Mouse (Mus musculus): Measurements from ENCODE around the gene Ctsl. TPM values are rescaled to one million over a fixed set of nuclear protein-coding genes. Genes with fewer than 3 reads are reported as not detected.

Ctsl gene
- total and polyA plus RNA-seq, 2 experiments from 2014 or later: 125 to 227 TPM

GRCm38 (mm10) chr13:64386048-64386447 lies 15.4 kb upstream of the Ctsl start:
- TF ChIP-seq CTCF (IDR thresholded peaks at IDR 0.05; ENCODE audit: low read depth): no peak
- TF ChIP-seq EP300 (IDR thresholded peaks at IDR 0.05; ENCODE audit: low read depth): no peak
- no peaks in the 10 kb centered on the region for H3K9me3 ChIP-seq (replicated peaks; ENCODE audit: control insufficient read depth, low read length)
- no peak for DNase-seq (ENCODE audit: low spot score)
- no peak overlapping the region for H3K4me2 ChIP-seq (ENCODE audit: low read depth, low read length)
- ATAC-seq (ENCODE audit: insufficient read depth, low read depth): no peak
- no peaks in the 10 kb centered on the region for H3K4me1 ChIP-seq (ENCODE audit: control insufficient read depth, insufficient read depth)
- no peaks in the 10 kb centered on the region for H3K27me3 ChIP-seq (ENCODE audit: control insufficient read depth, insufficient read depth, low read length)
- H3K36me3 ChIP-seq (replicated peaks; ENCODE audit: control insufficient read depth, insufficient read depth, low read length): no peaks in the 10 kb centered on the region
- WGBS: 34% methylated on average over 2 of the region's 2 CpGs
- H3K9ac ChIP-seq (replicated peaks; ENCODE audit: low read depth, low read length): no peak overlapping the region
- H3K27ac ChIP-seq (ENCODE audit: low read depth): no peak overlapping the region
- no peak overlapping the region for H3K4me3 ChIP-seq (ENCODE audit: low read depth, low read length)

GRCm38 (mm10) chr13:64384937-64385336 lies 14.2 kb upstream of the Ctsl start:
- TF ChIP-seq EP300 (IDR thresholded peaks at IDR 0.05; ENCODE audit: low read depth) (no peak), CTCF (IDR thresholded peaks at IDR 0.05; ENCODE audit: low read depth) (no peak)
- no peak overlapping the region for H3K4me3 ChIP-seq (ENCODE audit: low read depth, low read length)
- no peaks in the 10 kb centered on the region for H3K4me1 ChIP-seq (ENCODE audit: control insufficient read depth, insufficient read depth)
- H3K9me3 ChIP-seq (replicated peaks; ENCODE audit: control insufficient read depth, low read length): no peaks in the 10 kb centered on the region
- no peak overlapping the region for H3K4me2 ChIP-seq (ENCODE audit: low read depth, low read length)
- no peak overlapping the region for H3K9ac ChIP-seq (replicated peaks; ENCODE audit: low read depth, low read length)
- no peak for DNase-seq (ENCODE audit: low spot score)
- no peak overlapping the region for H3K27ac ChIP-seq (ENCODE audit: low read depth)
- H3K27me3 ChIP-seq (ENCODE audit: control insufficient read depth, insufficient read depth, low read length): no peaks in the 10 kb centered on the region
- H3K36me3 ChIP-seq (replicated peaks; ENCODE audit: control insufficient read depth, insufficient read depth, low read length): no peaks in the 10 kb centered on the region
- 81% methylated on average over 3 of the region's 3 CpGs for WGBS
- no peak for ATAC-seq (ENCODE audit: insufficient read depth, low read depth)

GRCm38 (mm10) chr13:64380251-64380650 lies 9.6 kb upstream of the Ctsl start:
- no peaks in the 10 kb centered on the region for H3K4me1 ChIP-seq (ENCODE audit: control insufficient read depth, insufficient read depth)
- H3K27ac ChIP-seq (ENCODE audit: low read depth): no peak overlapping the region
- no peak overlapping the region for H3K4me3 ChIP-seq (ENCODE audit: low read depth, low read length)
- H3K27me3 ChIP-seq (ENCODE audit: control insufficient read depth, insufficient read depth, low read length): no peaks in the 10 kb centered on the region
- no peaks in the 10 kb centered on the region for H3K36me3 ChIP-seq (replicated peaks; ENCODE audit: control insufficient read depth, insufficient read depth, low read length)
- no peak for ATAC-seq (ENCODE audit: insufficient read depth, low read depth)
- no peak for DNase-seq (ENCODE audit: low spot score)
- 85% methylated on average over 2 of the region's 2 CpGs for WGBS
- no peak for TF ChIP-seq EP300 (IDR thresholded peaks at IDR 0.05; ENCODE audit: low read depth)
- TF ChIP-seq CTCF (IDR thresholded peaks at IDR 0.05; ENCODE audit: low read depth): no peak
- H3K9ac ChIP-seq (replicated peaks; ENCODE audit: low read depth, low read length): no peak overlapping the region
- H3K9me3 ChIP-seq (replicated peaks; ENCODE audit: control insufficient read depth, low read length): no peaks in the 10 kb centered on the region
- H3K4me2 ChIP-seq (ENCODE audit: low read depth, low read length): no peak overlapping the region

DNA sequence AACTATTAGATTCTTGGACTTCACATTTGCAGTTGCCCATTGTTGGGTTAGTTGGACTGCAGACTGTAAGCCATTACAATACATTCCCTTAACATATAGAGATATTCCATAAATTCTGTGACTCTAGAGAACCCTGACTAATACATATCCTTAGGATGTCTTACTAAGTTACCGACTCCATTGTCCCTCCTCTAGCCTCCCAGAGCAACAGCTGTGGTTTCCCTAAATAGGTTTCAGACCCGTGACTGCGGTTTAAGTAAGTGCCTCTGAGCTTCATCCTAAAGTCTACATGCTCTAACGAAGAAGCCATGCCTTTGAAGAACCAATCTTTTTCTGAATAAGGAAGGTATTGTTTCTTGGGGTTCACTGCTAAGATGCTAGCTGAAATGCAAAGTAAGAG lies 7.9 kb upstream of the Ctsl start:
- DNase-seq (ENCODE audit: low spot score): no peak
- H3K4me2 ChIP-seq (ENCODE audit: low read depth, low read length): no peak overlapping the region
- H3K27me3 ChIP-seq (ENCODE audit: control insufficient read depth, insufficient read depth, low read length): no peaks in the 10 kb centered on the region
- no peak overlapping the region for H3K4me3 ChIP-seq (ENCODE audit: low read depth, low read length)
- no peak overlapping the region for H3K27ac ChIP-seq (ENCODE audit: low read depth)
- H3K9ac ChIP-seq (replicated peaks; ENCODE audit: low read depth, low read length): no peak overlapping the region
- TF ChIP-seq EP300 (IDR thresholded peaks at IDR 0.05; ENCODE audit: low read depth) (no peak), CTCF (IDR thresholded peaks at IDR 0.05; ENCODE audit: low read depth) (no peak)
- H3K36me3 ChIP-seq (replicated peaks; ENCODE audit: control insufficient read depth, insufficient read depth, low read length): no peaks in the 10 kb centered on the region
- 71% methylated on average over 4 of the region's 4 CpGs for WGBS
- no peaks in the 10 kb centered on the region for H3K4me1 ChIP-seq (ENCODE audit: control insufficient read depth, insufficient read depth)
- no peak for ATAC-seq (ENCODE audit: insufficient read depth, low read depth)
- no peaks in the 10 kb centered on the region for H3K9me3 ChIP-seq (replicated peaks; ENCODE audit: control insufficient read depth, low read length)

DNA sequence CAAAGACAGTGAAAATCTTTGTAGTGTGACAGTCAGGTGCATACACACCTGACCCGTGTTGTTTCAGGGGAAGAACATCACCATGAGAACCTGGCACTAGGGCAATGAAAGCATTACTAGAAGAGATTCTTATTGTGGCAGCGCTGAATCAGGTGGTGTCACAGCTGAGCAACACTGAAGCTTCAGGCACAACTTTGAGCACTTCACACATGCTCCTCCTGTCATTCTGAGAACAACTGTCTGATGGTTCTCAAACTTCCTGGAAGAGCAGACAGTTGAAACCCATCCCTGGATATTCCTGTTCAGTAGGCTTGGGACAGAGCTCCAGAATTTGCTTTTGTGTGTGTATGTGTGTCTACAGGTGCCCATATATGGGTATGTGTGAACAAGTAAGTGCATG lies 5.8 kb upstream of the Ctsl start:
- H3K36me3 ChIP-seq (replicated peaks; ENCODE audit: control insufficient read depth, insufficient read depth, low read length): no peaks in the 10 kb centered on the region
- H3K9ac ChIP-seq (replicated peaks; ENCODE audit: low read depth, low read length): no peak overlapping the region
- H3K4me3 ChIP-seq (ENCODE audit: low read depth, low read length): no peak overlapping the region
- no peak overlapping the region for H3K27ac ChIP-seq (ENCODE audit: low read depth)
- DNase-seq (ENCODE audit: low spot score) (no peak), ATAC-seq (ENCODE audit: insufficient read depth, low read depth) (no peak)
- TF ChIP-seq CTCF (IDR thresholded peaks at IDR 0.05; ENCODE audit: low read depth) (no peak), EP300 (IDR thresholded peaks at IDR 0.05; ENCODE audit: low read depth) (no peak)
- no peak overlapping the region for H3K4me2 ChIP-seq (ENCODE audit: low read depth, low read length)
- no peaks in the 10 kb centered on the region for H3K9me3 ChIP-seq (replicated peaks; ENCODE audit: control insufficient read depth, low read length)
- no peaks in the 10 kb centered on the region for H3K4me1 ChIP-seq (ENCODE audit: control insufficient read depth, insufficient read depth)
- 91% methylated on average over 2 of the region's 2 CpGs for WGBS
- no peaks in the 10 kb centered on the region for H3K27me3 ChIP-seq (ENCODE audit: control insufficient read depth, insufficient read depth, low read length)

DNA sequence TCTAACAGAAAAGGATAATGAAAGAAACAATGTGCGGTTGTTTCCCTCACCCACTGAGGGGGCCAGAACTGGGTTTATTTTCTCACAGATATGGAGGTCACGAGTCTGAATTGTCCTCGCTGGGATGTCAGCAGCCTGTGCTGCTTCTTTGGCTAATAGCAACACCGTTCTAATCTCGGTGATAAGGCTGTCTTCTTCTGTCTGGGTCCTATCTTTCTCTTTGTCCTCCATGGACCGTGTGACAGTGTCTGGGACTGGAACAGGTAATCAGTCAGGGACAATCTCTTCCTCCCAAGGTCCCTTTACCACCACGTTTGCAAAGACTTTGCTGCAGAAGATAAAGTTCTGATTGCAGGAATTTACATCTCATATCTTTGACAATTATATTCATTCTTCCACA lies 4.5 kb upstream of the Ctsl start:
- Histone ChIP-seq H3K27ac (ENCODE audit: low read depth) (no peak overlapping the region), H3K4me3 (ENCODE audit: low read depth, low read length) (no peak overlapping the region), H3K27me3 (ENCODE audit: control insufficient read depth, insufficient read depth, low read length) (no peaks in the 10 kb centered on the region), H3K4me1 (ENCODE audit: control insufficient read depth, insufficient read depth) (no peaks in the 10 kb centered on the region), H3K36me3 (replicated peaks; ENCODE audit: control insufficient read depth, insufficient read depth, low read length) (no peaks in the 10 kb centered on the region), H3K9ac (replicated peaks; ENCODE audit: low read depth, low read length) (no peak overlapping the region), H3K9me3 (replicated peaks; ENCODE audit: control insufficient read depth, low read length) (no peaks in the 10 kb centered on the region), H3K4me2 (ENCODE audit: low read depth, low read length) (no peak overlapping the region)
- ATAC-seq (ENCODE audit: insufficient read depth, low read depth): no peak
- TF ChIP-seq EP300 (IDR thresholded peaks at IDR 0.05; ENCODE audit: low read depth): no peak
- no peak for TF ChIP-seq CTCF (IDR thresholded peaks at IDR 0.05; ENCODE audit: low read depth)
- DNase-seq (ENCODE audit: low spot score): no peak
- 9% methylated on average over 7 of the region's 7 CpGs for WGBS

All from heart, postnatal 0 days (tissue).